Mouse (Mus musculus) heart, postnatal 0 days (tissue): ENCODE data around the gene Itpr1.

ENCODE experiments used
- CTCF ChIP-seq: IDR thresholded peaks from 2 replicates; pipeline ENCODE4 v1.5.1; 2016; ENCODE audit warnings: antibody characterized with exemption, control low read depth, low read depth
- EP300 ChIP-seq: IDR thresholded peaks from 2 replicates; pipeline ENCODE4 v1.6.1; 2016; ENCODE audit warnings: antibody characterized with exemption, low read depth

DNA sequence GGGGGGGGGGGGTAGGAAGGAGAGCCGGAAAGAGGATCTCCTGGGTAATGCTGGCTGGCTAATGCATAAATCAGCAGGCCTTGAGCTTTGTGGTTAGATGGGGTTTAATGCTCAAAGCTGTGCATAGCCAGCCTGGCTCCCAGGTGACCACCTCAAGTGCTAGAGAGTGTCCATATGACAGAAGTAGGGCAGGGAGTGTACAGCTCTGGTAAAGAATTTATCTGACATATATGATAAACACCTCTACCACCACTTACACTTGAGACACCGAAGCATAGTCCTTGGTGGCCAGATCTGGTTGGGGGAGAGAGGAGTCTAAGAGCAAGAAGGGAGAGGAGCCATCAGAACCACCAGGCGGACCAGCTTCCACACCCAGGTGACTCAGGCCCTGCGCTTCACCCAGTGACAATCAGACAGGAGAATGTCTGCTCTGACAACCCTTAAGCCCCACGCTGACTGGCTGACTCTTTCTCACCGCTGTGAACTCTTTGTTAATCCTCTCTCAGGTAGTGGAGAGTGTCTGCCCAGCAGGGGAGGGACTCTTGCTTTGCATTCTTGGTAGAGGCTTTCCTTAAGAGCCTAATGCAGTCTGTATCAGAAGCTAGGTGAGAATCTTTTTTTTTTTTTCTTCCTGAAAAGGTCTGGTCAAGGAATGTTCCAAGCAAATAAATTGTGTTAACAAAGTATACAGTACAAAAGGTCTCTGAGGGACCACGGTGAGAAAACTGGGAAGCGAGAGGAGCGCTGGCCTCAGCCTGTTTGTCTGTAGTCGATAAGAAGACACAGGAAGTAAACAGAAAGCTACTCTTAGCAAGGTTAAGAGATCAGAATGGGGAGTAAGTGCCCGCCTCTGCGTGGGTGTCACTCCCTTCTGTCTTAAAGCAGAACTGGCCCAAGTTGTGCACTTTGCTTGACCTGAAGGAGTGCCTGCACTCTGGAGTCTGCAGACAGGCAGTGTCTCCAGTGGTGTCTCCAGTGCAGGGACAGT lies 318.7 kb downstream of the Itpr1 start:
- no peak for TF ChIP-seq CTCF
- TF ChIP-seq EP300, result no peak
